Mouse (Mus musculus) liver, embryonic 16.5 days (tissue): ENCODE measurements around the gene Cfdp1. TPM values are rescaled to one million over a fixed set of nuclear protein-coding genes. Genes with fewer than 3 reads are reported as not detected.

Experiments
- ATAC-seq: fragments of 200-750 bp; cut with Nextera tagmentation; 2 replicates; pipeline ENCODE4 v1.8.0; 2017; ENCODE audit warnings: low read depth, mild to moderate bottlenecking, moderate number of reproducible peaks, moderate library complexity
- H3K27ac ChIP-seq: fragments of 300-500 bp; sonication (generic); 2 replicates; pipeline ENCODE4 v1.5.1; 2014; ENCODE audit warnings: mild to moderate bottlenecking, low read length
- H3K27me3 ChIP-seq: fragments of 300-500 bp; sonication (generic); 2 replicates; pipeline ENCODE4 v1.6.1; 2014; ENCODE audit warnings: low read depth, low read length, mixed read lengths; ENCODE audit not compliant: control insufficient read depth, insufficient read depth
- H3K36me3 ChIP-seq: fragments of 300-500 bp; sonication (generic); 2 replicates; pipeline ENCODE4 v1.6.1; 2014; ENCODE audit warnings: mild to moderate bottlenecking; ENCODE audit not compliant: control insufficient read depth, insufficient read depth
- H3K4me1 ChIP-seq: fragments of 300-500 bp; sonication (generic); 2 replicates; pipeline ENCODE4 v1.6.1; 2014; ENCODE audit warnings: low read depth, low read length, mixed read lengths; ENCODE audit not compliant: control insufficient read depth
- H3K4me2 ChIP-seq: fragments of 300-500 bp; sonication (generic); 2 replicates; pipeline ENCODE4 v1.6.1; 2014; ENCODE audit warnings: low read depth, low read length, mixed read lengths
- H3K4me3 ChIP-seq: fragments of 300-500 bp; sonication (generic); 2 replicates; pipeline ENCODE4 v1.5.1; 2014; ENCODE audit warnings: low read depth, mild to moderate bottlenecking, low read length
- H3K9ac ChIP-seq: fragments of 300-500 bp; sonication (generic); 2 replicates; pipeline ENCODE4 v1.6.1; 2014; ENCODE audit warnings: low read depth, low read length
- H3K9me3 ChIP-seq: fragments of 300-500 bp; sonication (generic); replicated peaks from 2 replicates; pipeline ENCODE4 v1.6.1; 2016; ENCODE audit warnings: low read length; ENCODE audit not compliant: control insufficient read depth
- WGBS: fragments of 180-500 bp; shearing (Covaris S2); extraction: QIAGEN DNeasy Blood & Tissue Kit; methylation state at CpG from one replicate; pipeline ENCODE4 v1.1.7; 2014; ENCODE audit not compliant: insufficient replicate concordance; 5-methylcytosine and 5-hydroxymethylcytosine counted together
- polyA plus RNA-seq: library from polyadenylated mRNA; unstranded; fragments of >200 nt; fragmentation: Nextera tagmentation; extraction: Ambion mirVana; gene quantifications from 2 replicates; pipeline ENCODE4 v1.2.1, GENCODE M21; 2015

Gene Cfdp1
- polyA plus RNA-seq, 1 experiment from 2014 or later = 63.2 TPM

DNA sequence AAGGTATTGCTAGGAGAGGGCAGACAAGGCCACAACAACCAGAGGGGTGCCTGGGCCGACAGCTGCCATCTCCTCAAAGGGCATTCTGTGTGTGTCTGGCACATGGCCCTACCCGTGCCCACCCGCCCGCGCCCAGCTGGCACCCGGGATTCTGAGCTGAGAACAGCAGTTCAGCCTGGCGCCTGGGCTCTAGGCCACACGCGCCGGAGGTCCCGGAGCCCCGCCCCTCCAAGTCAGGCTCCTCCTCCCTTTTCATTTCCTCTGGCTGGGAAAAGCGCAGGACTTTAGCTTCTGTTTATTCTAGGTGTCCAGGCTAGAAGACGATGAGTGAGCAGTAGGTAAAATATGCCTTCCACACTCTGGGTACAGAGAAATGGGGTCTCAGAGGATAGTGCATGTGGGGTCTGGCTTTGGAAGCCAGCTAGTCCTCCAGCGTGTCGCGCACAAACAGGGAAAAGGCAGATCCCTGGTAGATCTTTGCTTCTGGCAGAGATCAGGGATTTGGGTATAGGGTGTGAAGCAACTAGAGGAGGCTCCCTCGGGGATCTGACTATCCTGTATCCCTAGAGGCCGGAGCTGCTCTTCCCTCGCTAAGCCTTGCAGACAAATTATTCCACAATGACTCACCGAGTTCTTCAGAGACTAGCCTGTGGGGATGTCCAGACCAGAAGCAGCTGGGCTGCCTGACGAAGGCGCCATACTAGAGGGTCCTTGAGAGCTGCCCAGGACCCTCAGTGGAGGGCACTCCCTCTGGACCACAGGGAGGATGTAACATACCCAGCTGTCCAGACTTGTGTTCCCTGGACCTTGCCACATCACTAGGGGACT is 108.3 kb downstream of the Cfdp1 start:
- H3K27me3 ChIP-seq = peaks cover 46% of the 10 kb centered on the region
- peaks cover 9% of the 10 kb centered on the region for H3K4me1 ChIP-seq
- H3K27ac ChIP-seq = peak overlapping the region; percentile 31; the same call in 1 of the 2 replicates
- no peak overlapping the region for H3K4me3 ChIP-seq
- no peak overlapping the region for H3K9ac ChIP-seq
- ATAC-seq = peak; percentile 54
- no peaks in the 10 kb centered on the region for H3K9me3 ChIP-seq
- peak overlapping the region; percentile 7 for H3K4me2 ChIP-seq
- H3K36me3 ChIP-seq = no peaks in the 10 kb centered on the region
- WGBS = 5% methylated on average over 23 of the region's 23 CpGs

DNA sequence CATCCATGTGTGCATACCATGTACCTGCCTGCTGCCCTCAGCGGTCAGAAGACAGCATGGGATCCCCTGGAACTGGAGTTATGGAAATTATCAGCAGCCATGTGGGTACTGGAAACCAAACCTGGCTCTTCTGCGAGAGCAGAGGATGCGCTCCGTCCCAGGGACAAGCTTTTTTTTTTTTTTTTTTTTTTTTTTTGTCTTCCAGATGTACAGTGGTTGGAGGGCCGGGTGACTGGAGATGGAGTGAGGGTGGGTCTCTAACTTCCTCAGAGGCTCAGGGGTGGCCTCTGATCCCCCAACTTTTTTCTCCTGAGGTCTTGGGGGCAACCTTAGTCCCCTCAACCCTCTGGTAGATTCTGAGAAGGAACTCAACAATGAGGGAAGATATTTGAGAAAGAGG is 109.0 kb downstream of the Cfdp1 start:
- ATAC-seq = no peak
- no peaks in the 10 kb centered on the region for H3K9me3 ChIP-seq
- H3K9ac ChIP-seq = no peak overlapping the region
- no peak overlapping the region for H3K27ac ChIP-seq
- 54% methylated on average over 5 of the region's 5 CpGs for WGBS
- H3K4me2 ChIP-seq = no peak overlapping the region
- peaks cover 51% of the 10 kb centered on the region for H3K27me3 ChIP-seq
- no peaks in the 10 kb centered on the region for H3K36me3 ChIP-seq
- peaks cover 14% of the 10 kb centered on the region for H3K4me1 ChIP-seq
- no peak overlapping the region for H3K4me3 ChIP-seq

- Histone ChIP-seq H3K9ac (peak within 1 kb of the TSS; percentile 68), H3K27ac (peak within 1 kb of the TSS; percentile 60), H3K9me3 (no peaks in the 10 kb centered on the region), H3K4me1 (peaks cover 15% of the 10 kb centered on the region), H3K36me3 (no peaks in the 10 kb centered on the region), H3K27me3 (peaks cover 51% of the 10 kb centered on the region), H3K4me3 (peak within 1 kb of the TSS; percentile 63), H3K4me2 (peak within 1 kb of the TSS; percentile 48)
- 12% methylated on average over 27 of the region's 40 CpGs for WGBS
- peak; percentile 38 for ATAC-seq
Measured at GRCm38 (mm10) chr8:111743792-111744696, 110.0 kb downstream of the Cfdp1 start, which contains the start of gene Bcar1. TSS of gene Bcar1 (minus strand) at chr8:111743809.

DNA sequence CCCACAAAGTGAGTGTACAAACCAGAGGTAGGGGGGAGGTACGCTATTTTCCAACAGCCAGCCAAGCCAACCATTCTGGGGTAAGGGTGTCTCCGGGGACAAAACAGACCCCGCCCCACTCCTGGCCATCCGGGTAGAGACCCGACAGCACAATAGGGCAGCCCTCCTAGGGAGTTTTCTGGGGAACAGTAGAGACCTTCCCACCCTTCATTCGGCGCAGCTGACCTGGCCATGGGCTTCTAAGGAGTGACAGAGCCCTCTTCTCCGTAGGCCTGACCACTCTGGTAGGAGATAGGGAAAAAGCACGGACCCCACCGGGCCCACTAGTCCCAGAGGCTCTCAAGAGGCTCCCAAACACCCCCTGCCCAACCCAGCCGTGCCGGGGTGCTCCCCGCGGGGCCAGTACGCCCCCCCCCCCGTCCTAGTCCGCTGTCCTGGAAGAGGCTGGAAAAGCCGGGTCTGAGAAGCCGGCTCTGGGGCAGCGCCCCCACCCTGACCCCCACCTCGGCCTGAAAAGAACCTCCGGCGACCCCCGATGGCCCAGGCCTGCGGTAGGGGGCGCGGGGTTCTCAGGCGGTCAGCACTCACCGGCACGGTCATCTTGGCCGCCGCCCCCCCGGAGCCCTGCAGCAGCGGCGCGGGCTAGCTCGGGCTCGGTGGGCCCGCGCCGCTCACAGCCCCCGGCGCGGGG is 110.8 kb downstream of the Cfdp1 start:
- peak overlapping the region; percentile 63 for H3K4me3 ChIP-seq
- H3K27ac ChIP-seq = peak overlapping the region; percentile 60
- H3K9me3 ChIP-seq = no peaks in the 10 kb centered on the region
- no peaks in the 10 kb centered on the region for H3K36me3 ChIP-seq
- peak overlapping the region; percentile 68 for H3K9ac ChIP-seq
- peak overlapping the region; percentile 48 for H3K4me2 ChIP-seq
- WGBS = 1% methylated on average over 36 of the region's 44 CpGs
- H3K27me3 ChIP-seq = peaks cover 52% of the 10 kb centered on the region
- ATAC-seq = no peak
- H3K4me1 ChIP-seq = peaks cover 15% of the 10 kb centered on the region

DNA sequence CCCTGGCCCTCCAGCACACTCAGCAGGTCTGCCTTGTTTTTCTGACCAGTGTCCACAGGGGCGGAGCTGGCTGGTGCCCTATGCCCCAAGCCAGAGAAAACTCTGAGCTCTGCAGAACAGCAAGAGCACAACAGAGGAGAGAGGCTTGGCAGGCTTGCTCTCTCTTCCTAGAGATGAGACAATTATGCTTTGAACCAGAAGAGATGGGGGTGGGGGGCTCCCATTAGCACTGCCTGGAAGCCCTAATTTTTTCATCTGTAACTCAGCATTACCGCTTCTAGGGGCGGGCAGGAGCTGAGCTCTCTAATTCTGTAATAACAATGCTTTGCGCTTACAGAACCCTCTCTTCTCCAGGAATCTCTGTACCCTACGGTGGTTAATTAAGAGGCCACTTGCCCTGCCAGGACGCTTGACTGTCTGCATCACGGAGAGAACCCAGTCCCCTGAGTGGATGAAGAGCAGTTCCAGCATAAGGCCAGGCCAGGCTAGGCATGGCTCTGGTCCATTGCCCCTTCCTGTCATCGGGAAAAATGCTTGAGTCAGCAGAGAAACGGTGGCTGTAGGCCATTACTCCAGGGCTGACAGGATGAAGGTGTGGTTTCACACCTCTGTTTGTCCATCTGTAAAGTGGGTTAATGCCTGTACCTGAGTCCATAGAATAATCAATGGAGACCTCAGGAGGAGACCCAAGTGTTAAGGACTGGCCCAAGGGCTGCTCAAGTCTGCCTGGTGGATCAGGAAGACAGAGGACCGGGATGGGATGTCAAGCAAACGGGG is 111.6 kb downstream of the Cfdp1 start:
- H3K4me1 ChIP-seq = peaks cover 15% of the 10 kb centered on the region
- no peaks in the 10 kb centered on the region for H3K36me3 ChIP-seq
- H3K4me3 ChIP-seq = peak overlapping the region; percentile 63
- peak overlapping the region; percentile 48 for H3K4me2 ChIP-seq
- peaks cover 55% of the 10 kb centered on the region for H3K27me3 ChIP-seq
- peak overlapping the region; percentile 60 for H3K27ac ChIP-seq
- 30% methylated on average over 11 of the region's 11 CpGs for WGBS
- ATAC-seq = peak; percentile 61
- peak overlapping the region; percentile 68 for H3K9ac ChIP-seq
- H3K9me3 ChIP-seq = no peaks in the 10 kb centered on the region

DNA sequence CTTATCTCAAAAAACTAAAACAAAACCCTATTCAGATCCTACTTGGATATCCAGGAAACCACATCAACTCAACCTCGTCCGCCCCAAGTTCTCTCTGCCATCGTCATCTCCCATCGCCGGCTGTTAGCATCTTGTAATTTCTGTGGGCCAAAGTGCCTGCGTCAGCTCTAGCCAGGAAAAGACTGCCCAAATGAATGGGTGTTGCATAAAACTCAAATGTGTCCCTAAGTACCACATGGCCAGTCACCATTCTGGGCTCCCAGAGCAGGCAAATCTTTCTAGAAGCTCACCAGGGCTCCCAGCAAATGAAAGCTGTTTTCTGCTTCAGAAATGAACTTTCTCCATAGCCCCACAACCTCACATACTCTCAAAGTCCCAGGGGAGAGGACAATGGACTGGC is 112.5 kb downstream of the Cfdp1 start:
- ATAC-seq = no peak
- Histone ChIP-seq H3K27me3 (peaks cover 55% of the 10 kb centered on the region), H3K4me2 (no peak overlapping the region), H3K36me3 (no peaks in the 10 kb centered on the region), H3K9ac (no peak overlapping the region), H3K4me3 (no peak overlapping the region; the same call in 1 of the 2 replicates), H3K9me3 (no peaks in the 10 kb centered on the region), H3K27ac (peak overlapping the region; percentile 60; the same call in 1 of the 2 replicates), H3K4me1 (peaks cover 13% of the 10 kb centered on the region)
- WGBS = 28% methylated on average over 6 of the region's 6 CpGs

- Histone ChIP-seq H3K4me1 (peaks cover 9% of the 10 kb centered on the region), H3K4me2 (0 out of 2 replicates have a peak overlapping the region, but pooled peaks have one; percentile 12), H3K4me3 (no peak overlapping the region), H3K9me3 (no peaks in the 10 kb centered on the region), H3K9ac (no peak overlapping the region), H3K36me3 (no peaks in the 10 kb centered on the region), H3K27me3 (peaks cover 53% of the 10 kb centered on the region), H3K27ac (no peak overlapping the region)
- WGBS = 42% methylated on average over 8 of the region's 8 CpGs
- ATAC-seq = no peak
Measured at GRCm38 (mm10) chr8:111740994-111741393, 113.1 kb downstream of the Cfdp1 start.

DNA sequence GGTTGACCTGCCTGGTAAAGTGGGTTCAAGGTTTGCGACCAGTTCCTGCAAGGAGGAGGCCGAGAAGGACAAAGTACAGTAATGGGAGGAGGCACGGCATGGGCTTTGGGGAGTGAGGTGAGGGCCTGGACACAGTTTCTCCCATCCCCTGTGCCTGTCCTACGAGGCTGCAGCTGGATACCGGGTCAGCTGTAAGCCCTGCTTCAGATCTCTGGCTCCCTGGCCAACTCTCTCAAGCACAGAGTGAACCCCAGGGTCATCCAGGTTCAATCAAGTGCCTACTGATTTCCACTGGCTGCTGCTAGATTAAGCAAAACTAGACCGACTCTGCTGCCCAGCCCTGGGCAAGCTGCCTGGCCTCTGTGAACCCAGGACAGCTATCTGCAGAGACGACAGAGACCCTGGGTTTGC is 113.8 kb downstream of the Cfdp1 start:
- no peak overlapping the region for H3K4me3 ChIP-seq
- peak overlapping the region; percentile 5; the same call in 1 of the 2 replicates for H3K27ac ChIP-seq
- H3K4me2 ChIP-seq = no peak overlapping the region
- no peak for ATAC-seq
- peaks cover 9% of the 10 kb centered on the region for H3K4me1 ChIP-seq
- 49% methylated on average over 7 of the region's 7 CpGs for WGBS
- peaks cover 57% of the 10 kb centered on the region for H3K27me3 ChIP-seq
- no peak overlapping the region for H3K9ac ChIP-seq
- no peaks in the 10 kb centered on the region for H3K9me3 ChIP-seq
- H3K36me3 ChIP-seq = no peaks in the 10 kb centered on the region
